Mouse (Mus musculus) c-Kit-positive CD71-negative TER-119-negative erythroid progenitor cells, embryonic 14.5 days (primary cell): ENCODE results near the gene Gm4631.
"Not testable (repeated sequence)": the region's sequence is repeated elsewhere in the genome, so short reads cannot be mapped to it uniquely, and the experiment has no call there.

Source experiments
- DNase-seq: peaks from one replicate; pipeline ENCODE4 v3.0.0-alpha.2; 2013; ENCODE audit warnings: low read depth

Gm4631 gene

GRCm38 (mm10) chr2:175338097-175338496 is at the start of gene Gm4631:
Gene Gm4631, minus strand, starts transcription at chr2:175338197.
- DNase-seq = not testable (repeated sequence)

GRCm38 (mm10) chr2:175372136-175372535 is 34.1 kb upstream of the Gm4631 start, which contains the start of gene Zfp968:
Gene Zfp968, plus strand, starts transcription at chr2:175372436.
- DNase-seq = not testable (repeated sequence)

DNA sequence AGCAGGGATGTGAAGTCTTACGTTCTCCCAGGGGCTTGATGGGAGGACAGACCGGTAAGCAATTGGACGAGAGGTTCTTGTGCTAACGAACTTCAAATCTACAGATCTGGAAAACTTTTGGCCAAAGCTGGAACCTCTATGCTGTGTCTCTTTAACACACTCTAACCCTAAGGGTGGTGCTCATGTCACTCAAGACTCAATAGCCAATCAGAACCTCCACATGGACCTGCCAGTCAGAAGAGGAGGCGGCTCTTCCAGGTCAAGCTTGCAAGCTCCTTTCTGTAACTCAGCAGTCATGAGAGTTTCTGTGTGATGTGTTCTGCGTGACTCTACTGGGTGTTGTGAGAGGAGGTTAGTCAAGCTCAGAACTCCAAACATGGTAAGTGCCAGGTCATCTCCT is 63.2 kb downstream of the Gm4631 start, which contains the start of gene Gm14440:
Gene Gm14440, plus strand, starts transcription at position 301 of the 400 bp plus-strand sequence.
- not testable (repeated sequence) for DNase-seq
